In genomic region chr15:70594295-70594694, GRCm38 (mm10) we compare ENCODE assay signal across 22 mouse cellular contexts.
DNase-seq lines count a peak whose midpoint lies in the region; ATAC-seq lines count a peak whose summit lies in the region.
"Had no signal": no experiment of that assay in that cellular context is flagged by ENCODE, and none has a peak within 500 bp of the region (broad histone marks: within the 10 kb centered on the region; RNA-seq: fewer than 3 reads in every experiment).

No protein-coding gene starts in this region.

- WGBS in forebrain, embryonic 14.5 days = 2% methylated on average over 1 of the region's 1 CpGs
- WGBS in hindbrain, embryonic 16.5 days = 9% methylated on average over 1 of the region's 1 CpGs
- 11% methylated on average over 1 of the region's 1 CpGs for WGBS in neural tube, embryonic 14.5 days
- 67% methylated on average over 1 of the region's 1 CpGs for WGBS in liver, embryonic 11.5 days

- peaks cover 6% of the 10 kb centered on the region for H3K4me1 ChIP-seq in forebrain, embryonic 14.5 days (ENCODE audit: control insufficient read depth, insufficient read depth, low read length)
- H3K4me1 ChIP-seq in hindbrain, embryonic 16.5 days (ENCODE audit: control insufficient read depth, insufficient read depth, low read depth, low read length) = peaks cover 3% of the 10 kb centered on the region; the same call in 1 of the 2 replicates
- no peaks in the 10 kb centered on the region for H3K4me1 ChIP-seq in neural tube, embryonic 14.5 days (ENCODE audit: control insufficient read depth, insufficient read depth, low read length)
- no peaks in the 10 kb centered on the region for H3K4me1 ChIP-seq in liver, embryonic 11.5 days (replicated peaks; ENCODE audit: control insufficient read depth, insufficient read depth, low read length)
- H3K4me1 ChIP-seq: embryonic facial prominence, embryonic 15.5 days; heart, embryonic 13.5 days; limb, embryonic 12.5 days; megakaryocyte, embryonic 14.5 days had no signal

- H3K27ac ChIP-seq in forebrain, embryonic 14.5 days (ENCODE audit: low read depth, low read length) = no peak overlapping the region
- no peak overlapping the region for H3K27ac ChIP-seq in hindbrain, embryonic 16.5 days (ENCODE audit: low read depth, low read length)
- no peak overlapping the region for H3K27ac ChIP-seq in neural tube, embryonic 14.5 days (ENCODE audit: low read depth, low read length)
- H3K27ac ChIP-seq in liver, embryonic 11.5 days (ENCODE audit: low read depth, low read length) = no peak overlapping the region
- H3K27ac ChIP-seq: embryonic facial prominence, embryonic 15.5 days; gastrocnemius, adult 2 months; heart, embryonic 13.5 days; limb, embryonic 12.5 days; liver, embryonic 14.5 days had no signal

- H3K9ac ChIP-seq in forebrain, embryonic 14.5 days (ENCODE audit: low read length) = no peak overlapping the region
- no peak overlapping the region for H3K9ac ChIP-seq in hindbrain, embryonic 16.5 days (ENCODE audit: low read depth, low read length)
- no peak overlapping the region for H3K9ac ChIP-seq in neural tube, embryonic 14.5 days (replicated peaks; ENCODE audit: low read depth, low read length)
- H3K9ac ChIP-seq in liver, embryonic 11.5 days (ENCODE audit: low read depth, low read length) = no peak overlapping the region
- H3K9ac ChIP-seq: embryonic facial prominence, embryonic 15.5 days; heart, embryonic 13.5 days; limb, embryonic 12.5 days; liver, embryonic 14.5 days had no signal

- H3K4me2 ChIP-seq in forebrain, embryonic 14.5 days (ENCODE audit: low read length) = no peak overlapping the region
- no peak overlapping the region for H3K4me2 ChIP-seq in hindbrain, embryonic 16.5 days (ENCODE audit: low read length)
- H3K4me2 ChIP-seq in neural tube, embryonic 14.5 days (ENCODE audit: low read depth, low read length) = no peak overlapping the region
- H3K4me2 ChIP-seq in liver, embryonic 11.5 days = no peak overlapping the region
- H3K4me2 ChIP-seq: embryonic facial prominence, embryonic 15.5 days; heart, embryonic 13.5 days; limb, embryonic 12.5 days had no signal

- H3K9me3 ChIP-seq in forebrain, embryonic 14.5 days (replicated peaks; ENCODE audit: control insufficient read depth, low read length) = no peaks in the 10 kb centered on the region
- H3K9me3 ChIP-seq in hindbrain, embryonic 16.5 days (ENCODE audit: control insufficient read depth, low read length) = no peaks in the 10 kb centered on the region
- H3K9me3 ChIP-seq in neural tube, embryonic 14.5 days (ENCODE audit: control insufficient read depth, low read length) = no peaks in the 10 kb centered on the region
- no peaks in the 10 kb centered on the region for H3K9me3 ChIP-seq in liver, embryonic 11.5 days (ENCODE audit: control insufficient read depth, low read length)
- H3K9me3 ChIP-seq: embryonic facial prominence, embryonic 15.5 days; heart, embryonic 13.5 days; limb, embryonic 12.5 days; megakaryocyte, embryonic 14.5 days had no signal

- DNase-seq in cerebellum, postnatal 14 days = peak; percentile 17 to 57
- DNase-seq in cerebellum, adult 11 months = no peak
- peak; percentile 72 for DNase-seq in forebrain, embryonic 14.5 days (ENCODE audit: low spot score)
- DNase-seq in ovary, postnatal 36 days (ENCODE audit: low spot score) = no peak
- no peak for DNase-seq in liver, embryonic 11.5 days (ENCODE audit: low spot score)
- DNase-seq in adrenal gland, postnatal 36 days = no peak
- DNase-seq: adrenal gland, adult 8-10 months; cerebellum, adult 2 months; gastrocnemius, adult 2 months; heart, adult 11 months; heart, postnatal 36 days; kidney, postnatal 14 days; thymus, postnatal 36 days had no signal

- no peak overlapping the region for H3K4me3 ChIP-seq in forebrain, embryonic 14.5 days (ENCODE audit: low read depth, low read length)
- H3K4me3 ChIP-seq in hindbrain, embryonic 16.5 days (ENCODE audit: low read length) = no peak overlapping the region
- no peak overlapping the region for H3K4me3 ChIP-seq in neural tube, embryonic 14.5 days (ENCODE audit: low read depth, low read length)
- H3K4me3 ChIP-seq in liver, embryonic 11.5 days (ENCODE audit: low read depth, low read length) = no peak overlapping the region
- H3K4me3 ChIP-seq: embryonic facial prominence, embryonic 15.5 days; gastrocnemius, adult 2 months; heart, embryonic 13.5 days; limb, embryonic 12.5 days; megakaryocyte, embryonic 14.5 days had no signal

- peak; percentile 87 for ATAC-seq in forebrain, embryonic 14.5 days
- ATAC-seq in hindbrain, embryonic 16.5 days = peak; percentile 81
- ATAC-seq in neural tube, embryonic 14.5 days (ENCODE audit: low read depth) = peak; percentile 84; the same call in 1 of the 2 replicates
- ATAC-seq in liver, embryonic 11.5 days (replicated peaks; ENCODE audit: low FRiP score) = no peak
- ATAC-seq: intestine, postnatal 0 days; lung, postnatal 0 days had no signal

- H3K36me3 ChIP-seq in forebrain, embryonic 14.5 days (ENCODE audit: control insufficient read depth, insufficient read depth, low read length) = no peaks in the 10 kb centered on the region
- H3K36me3 ChIP-seq in hindbrain, embryonic 16.5 days (ENCODE audit: control insufficient read depth, insufficient read depth, low read length) = no peaks in the 10 kb centered on the region
- H3K36me3 ChIP-seq in neural tube, embryonic 14.5 days (ENCODE audit: control insufficient read depth, insufficient read depth, low read length) = no peaks in the 10 kb centered on the region
- no peaks in the 10 kb centered on the region for H3K36me3 ChIP-seq in liver, embryonic 11.5 days (ENCODE audit: control insufficient read depth, insufficient read depth, low read length)
- H3K36me3 ChIP-seq: embryonic facial prominence, embryonic 15.5 days; heart, embryonic 13.5 days; limb, embryonic 12.5 days had no signal

- 0 out of 2 replicates have a peak, but pooled peaks cover 4% of the 10 kb centered on the region for H3K27me3 ChIP-seq in forebrain, embryonic 14.5 days (replicated peaks; ENCODE audit: control insufficient read depth, insufficient read depth, low read length)
- no peaks in the 10 kb centered on the region for H3K27me3 ChIP-seq in hindbrain, embryonic 16.5 days (replicated peaks; ENCODE audit: control insufficient read depth, insufficient read depth, low read length)
- no peaks in the 10 kb centered on the region for H3K27me3 ChIP-seq in neural tube, embryonic 14.5 days (ENCODE audit: control insufficient read depth, insufficient read depth, low read length)
- no peaks in the 10 kb centered on the region for H3K27me3 ChIP-seq in liver, embryonic 11.5 days (replicated peaks; ENCODE audit: control insufficient read depth, insufficient read depth, low read length)
- H3K27me3 ChIP-seq: embryonic facial prominence, embryonic 15.5 days; heart, embryonic 13.5 days; limb, embryonic 12.5 days; megakaryocyte, embryonic 14.5 days had no signal

Comparison
In these comparisons a context has a peak if more than half of its experiments do, and no peak if none do; other contexts are left out.
1. DNase-seq: peak in cerebellum, postnatal 14 days (2 of 2) and forebrain, embryonic 14.5 days (single experiment); none in cerebellum, adult 11 months (single experiment), ovary, postnatal 36 days (single experiment), liver, embryonic 11.5 days (single experiment) and adrenal gland, postnatal 36 days (0 of 2).